Mouse (Mus musculus) neural tube, embryonic 12.5 days (tissue): ENCODE results near the gene Capns1. TPM values are rescaled to one million over a fixed set of nuclear protein-coding genes. Genes with fewer than 3 reads are reported as not detected.
"Not testable (repeated sequence)": the region's sequence is repeated elsewhere in the genome, so short reads cannot be mapped to it uniquely, and the experiment has no call there.

ENCODE experiments used
- ATAC-seq: fragments of 200-750 bp; cut with Nextera tagmentation; 2 replicates; pipeline ENCODE4 v1.8.0; 2017; ENCODE audit warnings: low read depth, mild to moderate bottlenecking, moderate TSS enrichment, moderate library complexity; ENCODE audit not compliant: low FRiP score
- H3K27ac ChIP-seq: fragments of 300-500 bp; sonication (generic); 2 replicates; pipeline ENCODE4 v1.5.1; 2016
- H3K27me3 ChIP-seq: fragments of 300-500 bp; sonication (generic); replicated peaks from 2 replicates; pipeline ENCODE4 v1.6.1; 2016; ENCODE audit warnings: mild to moderate bottlenecking
- H3K36me3 ChIP-seq: fragments of 300-500 bp; sonication (generic); 2 replicates; pipeline ENCODE4 v1.6.1; 2016; ENCODE audit warnings: mild to moderate bottlenecking
- H3K4me1 ChIP-seq: fragments of 300-500 bp; sonication (generic); 2 replicates; pipeline ENCODE4 v1.6.1; 2016
- H3K4me2 ChIP-seq: fragments of 300-500 bp; sonication (generic); replicated peaks from 2 replicates; pipeline ENCODE4 v1.6.1; 2016; ENCODE audit warnings: mild to moderate bottlenecking
- H3K4me3 ChIP-seq: fragments of 300-500 bp; sonication (generic); 2 replicates; pipeline ENCODE4 v1.5.1; 2016
- H3K9ac ChIP-seq: fragments of 300-500 bp; sonication (generic); 2 replicates; pipeline ENCODE4 v1.6.1; 2016; ENCODE audit warnings: mild to moderate bottlenecking
- H3K9me3 ChIP-seq: fragments of 300-500 bp; sonication (generic); 2 replicates; pipeline ENCODE4 v1.6.1; 2016; ENCODE audit warnings: mild to moderate bottlenecking
- WGBS: fragments of 180-500 bp; shearing (Covaris S2); methylation state at CpG from one replicate; pipeline ENCODE4 v1.1.7; 2016; 5-methylcytosine and 5-hydroxymethylcytosine counted together
- polyA plus RNA-seq: library from polyadenylated mRNA; unstranded; fragments of >200 nt; fragmentation: Nextera tagmentation; extraction: Ambion mirVana; gene quantifications from 2 replicates; pipeline ENCODE4 v1.2.1, GENCODE M21; 2016

Capns1 gene
- polyA plus RNA-seq, 1 experiment from 2014 or later, result 78.3 TPM

- 19% methylated on average over 11 of the region's 11 CpGs for WGBS
- H3K4me3 ChIP-seq, result peak overlapping the region; percentile 32
- peaks cover 25% of the 10 kb centered on the region for H3K36me3 ChIP-seq
- H3K9me3 ChIP-seq, result no peaks in the 10 kb centered on the region
- no peaks in the 10 kb centered on the region for H3K27me3 ChIP-seq
- 0 out of 2 replicates have a peak overlapping the region, but pooled peaks have one; percentile 33 for H3K9ac ChIP-seq
- H3K4me1 ChIP-seq, result peaks cover 6% of the 10 kb centered on the region; the same call in 1 of the 2 replicates
- H3K27ac ChIP-seq, result no peak overlapping the region
- ATAC-seq, result no peak
- peak overlapping the region; percentile 70 for H3K4me2 ChIP-seq
These were observed 21.4 kb upstream of the Capns1 start for GRCm38 (mm10) chr7:30220008-30220356.

DNA sequence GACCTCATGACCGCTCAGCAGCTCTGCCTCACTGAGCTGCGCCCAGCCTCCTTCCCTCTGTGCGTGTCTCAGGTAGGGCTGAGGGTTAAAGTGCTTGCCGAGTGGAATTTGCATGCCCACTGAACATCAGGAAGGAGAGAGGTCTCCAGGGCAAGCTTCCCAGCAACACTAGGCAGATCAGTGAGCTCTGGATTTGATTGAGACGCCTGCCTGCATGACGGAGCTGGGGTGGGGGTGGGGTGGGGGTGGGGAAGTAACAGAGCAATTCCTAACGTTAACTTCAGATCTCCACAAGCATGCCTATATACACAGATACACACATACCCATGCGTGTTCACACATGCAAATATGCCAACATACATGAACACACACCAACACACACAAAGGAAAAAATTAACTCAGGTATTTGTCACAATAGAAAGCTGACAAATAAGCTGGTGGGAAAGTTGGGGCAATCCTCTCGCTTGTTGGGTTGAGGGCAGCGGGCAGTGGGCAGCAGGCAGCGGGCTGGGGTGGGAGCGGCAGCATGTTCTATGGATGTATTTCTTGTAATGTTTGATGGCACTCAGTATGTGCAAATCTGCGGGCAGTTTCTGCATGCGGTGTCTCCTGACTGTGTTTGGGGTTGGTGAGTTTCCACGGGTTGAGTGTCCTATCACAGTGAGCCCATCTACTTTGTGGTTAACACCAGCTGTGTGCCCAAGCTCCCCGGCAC, 20.8 kb upstream of the Capns1 start:
- Histone ChIP-seq H3K4me3 (peak overlapping the region; percentile 32), H3K36me3 (peaks cover 23% of the 10 kb centered on the region), H3K27ac (no peak overlapping the region), H3K27me3 (no peaks in the 10 kb centered on the region), H3K4me2 (peak overlapping the region; percentile 70), H3K4me1 (peaks cover 6% of the 10 kb centered on the region; the same call in 1 of the 2 replicates), H3K9ac (peak overlapping the region; percentile 33), H3K9me3 (no peaks in the 10 kb centered on the region)
- ATAC-seq, result peak; percentile 45; the same call in 1 of the 2 replicates
- whole genome bisulfite sequencing, result 5% methylated on average over 16 of the region's 16 CpGs

DNA sequence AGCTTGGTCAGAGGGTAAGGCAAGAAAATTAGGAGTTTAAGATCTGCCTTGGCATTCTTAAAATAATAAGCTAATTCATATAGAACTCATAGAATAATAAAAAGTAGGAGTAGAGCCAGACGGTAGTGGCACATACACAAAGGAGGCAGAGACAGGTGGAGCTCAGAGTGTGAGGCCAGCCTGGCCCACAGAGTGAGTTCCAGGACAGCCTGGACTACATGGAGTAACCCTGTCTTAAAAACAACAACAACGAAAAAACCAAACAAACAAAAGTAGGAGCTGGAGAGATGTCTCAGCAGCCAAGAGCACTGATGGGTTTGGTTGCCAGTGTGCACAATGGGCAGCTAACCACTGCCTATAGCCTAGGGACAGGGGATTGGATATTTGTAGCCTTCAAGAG, 18.7 kb upstream of the Capns1 start:
- no peak overlapping the region for H3K9ac ChIP-seq
- H3K27me3 ChIP-seq, result no peaks in the 10 kb centered on the region
- H3K36me3 ChIP-seq, result peaks cover 3% of the 10 kb centered on the region; the same call in 1 of the 2 replicates
- H3K4me2 ChIP-seq, result no peak overlapping the region
- H3K27ac ChIP-seq, result no peak overlapping the region
- no peak overlapping the region for H3K4me3 ChIP-seq
- 77% methylated on average over 2 of the region's 2 CpGs for WGBS
- peaks cover 6% of the 10 kb centered on the region; the same call in 1 of the 2 replicates for H3K4me1 ChIP-seq
- peak; percentile 45; the same call in 1 of the 2 replicates for ATAC-seq
- no peaks in the 10 kb centered on the region for H3K9me3 ChIP-seq

DNA sequence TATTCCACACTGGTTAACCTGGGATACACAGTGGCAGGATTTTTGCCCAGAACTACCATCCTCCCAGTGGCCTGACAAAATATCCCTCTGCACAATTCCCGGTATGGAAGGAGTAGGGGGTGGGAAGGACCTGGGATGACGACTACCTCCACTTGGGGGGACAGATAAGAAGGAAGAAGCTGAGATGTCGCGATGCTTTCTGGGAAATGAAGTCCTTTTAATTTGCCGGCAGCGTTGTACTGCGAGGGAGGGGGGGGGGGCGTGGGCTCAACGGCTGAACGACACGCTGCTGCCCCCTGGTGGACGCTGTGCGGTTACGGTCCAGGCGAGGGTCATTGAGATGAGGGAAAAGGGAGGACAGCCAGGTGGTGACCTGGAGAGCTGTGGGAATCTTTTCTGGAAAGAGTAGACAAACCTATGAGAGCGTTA, 18.1 kb upstream of the Capns1 start:
- no peak overlapping the region for H3K4me3 ChIP-seq
- no peaks in the 10 kb centered on the region for H3K9me3 ChIP-seq
- no peak overlapping the region for H3K9ac ChIP-seq
- ATAC-seq, result peak; percentile 83
- peaks cover 6% of the 10 kb centered on the region; the same call in 1 of the 2 replicates for H3K4me1 ChIP-seq
- H3K36me3 ChIP-seq, result no peaks in the 10 kb centered on the region
- no peaks in the 10 kb centered on the region for H3K27me3 ChIP-seq
- peak overlapping the region; percentile 45 for H3K4me2 ChIP-seq
- WGBS, result 1% methylated on average over 16 of the region's 16 CpGs
- H3K27ac ChIP-seq, result no peak overlapping the region

GRCm38 (mm10) chr7:30215875-30216274, 17.3 kb upstream of the Capns1 start:
- H3K4me1 ChIP-seq, result peaks cover 6% of the 10 kb centered on the region; the same call in 1 of the 2 replicates
- H3K9ac ChIP-seq, result no peak overlapping the region
- no peak for ATAC-seq
- H3K27me3 ChIP-seq, result no peaks in the 10 kb centered on the region
- H3K36me3 ChIP-seq, result no peaks in the 10 kb centered on the region
- H3K4me2 ChIP-seq, result no peak overlapping the region
- no peak overlapping the region for H3K27ac ChIP-seq
- H3K9me3 ChIP-seq, result no peaks in the 10 kb centered on the region
- 85% methylated on average over 3 of the region's 3 CpGs for WGBS
- no peak overlapping the region for H3K4me3 ChIP-seq

GRCm38 (mm10) chr7:30213881-30214280, 15.3 kb upstream of the Capns1 start:
- Histone ChIP-seq H3K4me3 (no peak overlapping the region), H3K4me1 (no peaks in the 10 kb centered on the region)
- ATAC-seq, result no peak

GRCm38 (mm10) chr7:30211025-30211424, 12.4 kb upstream of the Capns1 start:
- no peaks in the 10 kb centered on the region for H3K27me3 ChIP-seq
- no peaks in the 10 kb centered on the region for H3K9me3 ChIP-seq
- H3K9ac ChIP-seq, result no peak overlapping the region
- 29% methylated on average over 4 of the region's 4 CpGs for WGBS
- no peak for ATAC-seq
- no peaks in the 10 kb centered on the region for H3K36me3 ChIP-seq
- H3K27ac ChIP-seq, result no peak overlapping the region
- H3K4me1 ChIP-seq, result no peaks in the 10 kb centered on the region
- H3K4me3 ChIP-seq, result no peak overlapping the region
- H3K4me2 ChIP-seq, result no peak overlapping the region

More at GRCm38 (mm10) chr7:30213881-30214280, 15.3 kb upstream of the Capns1 start:
- H3K4me2 ChIP-seq, result no peak overlapping the region
- H3K9me3 ChIP-seq, result no peaks in the 10 kb centered on the region
- no peak overlapping the region for H3K27ac ChIP-seq
- no peaks in the 10 kb centered on the region for H3K36me3 ChIP-seq
- 91% methylated on average over 3 of the region's 3 CpGs for WGBS
- no peak overlapping the region for H3K9ac ChIP-seq
- H3K27me3 ChIP-seq, result no peaks in the 10 kb centered on the region

GRCm38 (mm10) chr7:30206364-30206763, 7.8 kb upstream of the Capns1 start:
- 56% methylated on average over 5 of the region's 5 CpGs for WGBS
- H3K27me3 ChIP-seq, ATAC-seq, H3K36me3 ChIP-seq, H3K4me2 ChIP-seq, H3K9ac ChIP-seq, H3K4me3 ChIP-seq, H3K9me3 ChIP-seq, H3K4me1 ChIP-seq, H3K27ac ChIP-seq: not testable (repeated sequence)

DNA sequence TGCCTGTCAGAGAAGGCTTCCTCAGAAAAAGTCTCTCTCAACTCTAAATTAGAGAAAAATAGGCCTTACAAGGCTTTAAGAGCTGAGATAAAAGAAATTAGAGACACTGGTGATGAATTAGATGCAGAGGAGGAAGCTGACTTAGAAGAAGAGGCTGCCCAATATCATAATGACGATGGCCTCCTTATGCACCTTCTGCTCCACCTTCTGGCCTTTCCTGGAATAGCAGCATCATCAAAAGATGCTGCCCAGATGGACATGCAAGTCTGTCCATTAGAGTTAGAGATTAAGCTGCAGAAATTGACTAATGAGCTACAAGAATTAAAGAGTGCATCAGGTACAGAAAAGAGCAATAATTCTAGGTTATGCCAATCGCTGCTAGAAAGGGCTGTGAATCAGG, 6.8 kb upstream of the Capns1 start:
- WGBS, result 3% methylated on average over 2 of the region's 2 CpGs
- no peak for ATAC-seq
- no peak overlapping the region for H3K4me3 ChIP-seq

DNA sequence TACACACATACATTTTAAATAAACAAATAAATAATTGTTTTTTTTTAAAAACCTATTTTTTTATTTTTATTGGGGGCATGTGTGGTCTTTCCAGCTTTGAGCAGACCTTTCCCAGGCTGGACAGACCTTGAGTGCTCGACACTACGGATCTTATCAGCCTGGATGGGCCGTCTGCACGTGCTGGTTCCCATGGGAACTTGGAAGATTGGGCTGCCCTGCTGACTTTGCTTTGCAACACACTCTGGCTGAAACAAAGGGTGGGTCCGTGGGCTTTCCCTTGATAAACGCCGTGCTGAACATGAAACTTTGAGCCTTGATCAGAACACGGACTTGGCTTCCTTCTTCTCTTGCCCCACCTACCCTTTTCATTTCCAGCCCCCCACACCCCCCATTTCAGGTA, 5.8 kb upstream of the Capns1 start:
- Histone ChIP-seq H3K36me3 (no peaks in the 10 kb centered on the region), H3K27ac (no peak overlapping the region), H3K9me3 (no peaks in the 10 kb centered on the region), H3K4me2 (no peak overlapping the region), H3K9ac (no peak overlapping the region), H3K4me3 (no peak overlapping the region), H3K27me3 (no peaks in the 10 kb centered on the region), H3K4me1 (no peaks in the 10 kb centered on the region)
- ATAC-seq, result no peak
- 44% methylated on average over 8 of the region's 8 CpGs for WGBS

More for the DNA sequence above, 6.8 kb upstream of the Capns1 start:
- no peak overlapping the region for H3K9ac ChIP-seq
- no peaks in the 10 kb centered on the region for H3K36me3 ChIP-seq
- no peak overlapping the region for H3K27ac ChIP-seq
- H3K4me1 ChIP-seq, result no peaks in the 10 kb centered on the region
- H3K9me3 ChIP-seq, result no peaks in the 10 kb centered on the region
- no peaks in the 10 kb centered on the region for H3K27me3 ChIP-seq
- no peak overlapping the region for H3K4me2 ChIP-seq

GRCm38 (mm10) chr7:30202895-30203690, 4.5 kb upstream of the Capns1 start:
- Histone ChIP-seq H3K9me3 (no peaks in the 10 kb centered on the region), H3K4me3 (no peak overlapping the region), H3K4me1 (no peaks in the 10 kb centered on the region), H3K36me3 (no peaks in the 10 kb centered on the region), H3K27me3 (no peaks in the 10 kb centered on the region), H3K4me2 (no peak overlapping the region), H3K9ac (no peak overlapping the region), H3K27ac (no peak overlapping the region)
- no peak for ATAC-seq
- 88% methylated on average over 11 of the region's 11 CpGs for WGBS

- ATAC-seq, H3K36me3 ChIP-seq, H3K27me3 ChIP-seq, H3K27ac ChIP-seq, H3K9me3 ChIP-seq, H3K4me3 ChIP-seq, H3K9ac ChIP-seq, H3K4me2 ChIP-seq, H3K4me1 ChIP-seq: not testable (repeated sequence)
- 88% methylated on average over 5 of the region's 5 CpGs for WGBS
These were observed 2.0 kb upstream of the Capns1 start for GRCm38 (mm10) chr7:30200661-30201060.
